Mouse (Mus musculus) intestine, embryonic 15.5 days (tissue): ENCODE measurements around the gene Tbc1d23. TPM values are rescaled to one million over a fixed set of nuclear protein-coding genes. Genes with fewer than 3 reads are reported as not detected.
A peak's percentile ranks its signal among the peaks of the same experiment; 100 is the strongest.
"Not testable (repeated sequence)": the region's sequence is repeated elsewhere in the genome, so short reads cannot be mapped to it uniquely, and the experiment has no call there.

Experiments
- ATAC-seq: fragments of 200-750 bp; cut with Nextera tagmentation; 2 replicates; pipeline ENCODE4 v1.8.0; 2017; ENCODE audit warnings: moderate TSS enrichment, moderate library complexity
- H3K27ac ChIP-seq: fragments of 300-500 bp; sonication (generic); 2 replicates; pipeline ENCODE4 v1.5.1; 2015; ENCODE audit warnings: mild to moderate bottlenecking, inconsistent platforms
- H3K27me3 ChIP-seq: fragments of 300-500 bp; sonication (generic); replicated peaks from 2 replicates; pipeline ENCODE4 v1.6.1; 2015; ENCODE audit warnings: inconsistent platforms
- H3K36me3 ChIP-seq: fragments of 300-500 bp; sonication (generic); 2 replicates; pipeline ENCODE4 v1.6.1; 2015; ENCODE audit warnings: inconsistent platforms
- H3K4me1 ChIP-seq: fragments of 300-500 bp; sonication (generic); replicated peaks from 2 replicates; pipeline ENCODE4 v1.6.1; 2015; ENCODE audit warnings: inconsistent platforms
- H3K4me2 ChIP-seq: fragments of 300-500 bp; sonication (generic); replicated peaks from 2 replicates; pipeline ENCODE4 v1.6.1; 2015; ENCODE audit warnings: mild to moderate bottlenecking, inconsistent platforms
- H3K4me3 ChIP-seq: fragments of 300-500 bp; sonication (generic); replicated peaks from 2 replicates; pipeline ENCODE4 v1.5.1; 2015; ENCODE audit warnings: inconsistent platforms
- H3K9ac ChIP-seq: fragments of 300-500 bp; sonication (generic); 2 replicates; pipeline ENCODE4 v1.6.1; 2015; ENCODE audit warnings: inconsistent platforms
- H3K9me3 ChIP-seq: fragments of 300-500 bp; sonication (generic); 2 replicates; pipeline ENCODE4 v1.6.1; 2016; ENCODE audit warnings: inconsistent platforms
- WGBS: fragments of 180-500 bp; shearing (Covaris S2); methylation state at CpG from one replicate; pipeline ENCODE4 v1.1.7; 2015; 5-methylcytosine and 5-hydroxymethylcytosine counted together
- polyA plus RNA-seq: library from polyadenylated mRNA; unstranded; fragments of >200 nt; fragmentation: Nextera tagmentation; extraction: Ambion mirVana; gene quantifications from 2 replicates; pipeline ENCODE4 v1.2.1, GENCODE M21; 2015

Gene Tbc1d23
- polyA plus RNA-seq, 1 experiment from 2014 or later: 21.9 TPM

- Histone ChIP-seq H3K27ac (no peak overlapping the region), H3K4me2 (no peak overlapping the region), H3K9ac (no peak overlapping the region), H3K9me3 (no peaks in the 10 kb centered on the region), H3K36me3 (peaks cover 4% of the 10 kb centered on the region), H3K4me1 (no peaks in the 10 kb centered on the region), H3K4me3 (no peak overlapping the region), H3K27me3 (no peaks in the 10 kb centered on the region)
- ATAC-seq: no peak
- WGBS: 87% methylated on average over 5 of the region's 5 CpGs
These were observed 34.7 kb downstream of the Tbc1d23 start for GRCm38 (mm10) chr16:57196590-57196989.

DNA sequence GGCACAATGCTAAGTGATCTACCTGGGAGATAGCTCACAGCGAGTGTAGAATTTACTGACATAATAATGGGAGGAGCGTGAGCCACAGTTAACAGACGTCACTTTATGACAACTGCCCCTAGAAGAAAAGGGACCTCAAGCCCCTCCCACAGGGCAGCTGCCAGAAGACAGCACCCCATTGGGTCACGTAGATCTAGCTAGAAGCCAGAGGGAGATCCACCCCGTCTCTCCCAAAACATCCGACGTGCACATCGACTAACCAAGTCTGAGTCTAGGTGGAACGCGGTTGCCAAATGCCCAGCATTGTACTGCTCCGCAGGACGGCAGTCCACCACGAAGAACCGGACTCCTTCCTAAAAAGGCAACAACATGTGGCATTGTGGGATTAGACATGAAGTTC lies 40.1 kb downstream of the Tbc1d23 start:
- Histone ChIP-seq H3K9me3 (no peaks in the 10 kb centered on the region), H3K4me2 (no peak overlapping the region)

DNA sequence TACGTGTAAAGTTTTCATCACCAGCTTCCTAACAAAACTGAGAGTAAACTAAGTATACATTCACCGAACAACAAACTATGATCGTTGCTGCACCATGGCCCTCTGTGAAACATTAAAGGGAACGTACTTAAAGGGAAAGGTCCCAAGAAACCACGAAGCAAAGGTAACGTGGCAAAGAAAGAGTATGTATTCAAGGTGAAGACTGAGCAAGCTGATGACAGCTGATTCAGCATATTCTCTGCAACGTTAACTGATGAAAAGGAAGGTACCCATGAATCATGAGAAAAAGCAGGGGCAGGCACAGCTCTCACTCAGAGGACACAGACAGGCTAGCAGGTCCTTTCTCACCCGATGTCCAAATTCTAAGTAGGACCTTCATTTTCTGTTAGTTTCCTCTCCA lies 40.9 kb downstream of the Tbc1d23 start:
- no peak overlapping the region for H3K9ac ChIP-seq

More for the DNA sequence above, 40.1 kb downstream of the Tbc1d23 start:
- Histone ChIP-seq H3K9ac (no peak overlapping the region), H3K4me1 (no peaks in the 10 kb centered on the region), H3K27me3 (no peaks in the 10 kb centered on the region), H3K27ac (no peak overlapping the region), H3K36me3 (0 out of 2 replicates have a peak, but pooled peaks cover 3% of the 10 kb centered on the region), H3K4me3 (no peak overlapping the region)
- 92% methylated on average over 14 of the region's 14 CpGs for WGBS
- ATAC-seq: no peak

DNA sequence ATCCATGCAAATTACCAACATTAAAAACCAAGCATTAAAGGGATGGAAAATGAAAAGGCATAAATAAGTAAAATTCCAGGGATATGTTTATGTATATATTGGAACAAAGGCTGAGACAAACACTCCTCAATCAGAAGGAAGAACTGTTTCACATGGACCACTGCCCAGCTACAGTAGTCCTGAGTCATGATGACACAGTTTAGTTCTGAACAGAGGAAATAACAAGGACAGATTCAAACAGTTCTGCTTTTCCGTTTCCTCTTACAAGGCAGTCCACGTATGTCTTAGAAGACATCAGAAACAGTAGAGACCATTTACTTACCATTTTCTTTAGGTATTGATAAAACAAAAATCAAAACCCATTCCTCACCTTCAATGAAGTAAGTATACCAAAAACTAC lies 41.8 kb downstream of the Tbc1d23 start:
- WGBS: 79% methylated on average over 2 of the region's 2 CpGs
- no peak overlapping the region for H3K4me3 ChIP-seq
- H3K9me3 ChIP-seq: no peaks in the 10 kb centered on the region
- no peak overlapping the region for H3K27ac ChIP-seq
- H3K4me2 ChIP-seq: no peak overlapping the region
- no peak overlapping the region for H3K9ac ChIP-seq
- 0 out of 2 replicates have a peak, but pooled peaks cover 3% of the 10 kb centered on the region for H3K36me3 ChIP-seq
- ATAC-seq: no peak
- no peaks in the 10 kb centered on the region for H3K4me1 ChIP-seq
- H3K27me3 ChIP-seq: no peaks in the 10 kb centered on the region

More for the DNA sequence above, 40.9 kb downstream of the Tbc1d23 start:
- Histone ChIP-seq H3K27ac (no peak overlapping the region), H3K9me3 (no peaks in the 10 kb centered on the region), H3K36me3 (0 out of 2 replicates have a peak, but pooled peaks cover 3% of the 10 kb centered on the region), H3K4me1 (no peaks in the 10 kb centered on the region), H3K4me2 (no peak overlapping the region), H3K4me3 (no peak overlapping the region), H3K27me3 (no peaks in the 10 kb centered on the region)
- WGBS: 92% methylated on average over 8 of the region's 8 CpGs
- ATAC-seq: no peak

DNA sequence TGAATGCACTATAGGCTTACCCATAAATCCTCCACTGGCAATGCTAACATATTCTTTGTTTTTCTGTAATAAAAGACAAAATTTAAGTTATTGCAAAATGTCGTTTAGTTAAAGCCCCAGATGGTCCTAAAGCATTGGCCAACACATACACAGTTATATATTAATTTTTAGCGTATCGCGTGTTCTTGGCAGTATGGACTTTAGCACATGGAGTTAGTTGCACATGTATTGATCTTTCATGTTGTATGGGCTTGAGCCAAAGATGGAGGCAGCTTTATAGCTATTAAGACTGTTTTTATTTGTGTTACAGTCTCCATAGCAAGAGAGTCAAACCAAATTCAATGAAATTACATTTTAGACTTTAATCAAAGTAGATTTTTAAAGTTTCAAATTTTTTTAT lies 44.7 kb downstream of the Tbc1d23 start:
- Histone ChIP-seq H3K4me2 (no peak overlapping the region), H3K27ac (no peak overlapping the region), H3K36me3 (0 out of 2 replicates have a peak, but pooled peaks cover 10% of the 10 kb centered on the region), H3K9ac (no peak overlapping the region), H3K27me3 (no peaks in the 10 kb centered on the region), H3K4me3 (no peak overlapping the region), H3K9me3 (no peaks in the 10 kb centered on the region), H3K4me1 (no peaks in the 10 kb centered on the region)
- 95% methylated on average over 4 of the region's 4 CpGs for WGBS
- no peak for ATAC-seq

DNA sequence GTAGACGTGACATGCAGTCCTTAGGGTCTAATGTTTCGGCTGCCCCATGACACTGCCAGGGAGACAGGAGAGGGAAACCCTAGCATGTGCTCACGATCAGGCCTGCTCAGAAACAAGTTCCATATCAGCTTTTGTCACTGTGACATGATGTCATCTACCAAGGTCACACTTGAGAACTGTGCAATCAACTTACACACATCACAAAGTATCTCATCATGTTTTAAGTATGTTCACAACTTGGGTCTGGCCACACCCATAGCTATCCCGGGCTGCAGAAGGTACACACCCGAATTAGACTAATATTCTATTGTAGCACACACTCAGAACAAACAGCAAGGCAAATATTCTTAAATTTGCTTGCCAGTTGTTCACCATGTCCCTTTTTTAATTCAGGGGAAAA lies 49.3 kb downstream of the Tbc1d23 start:
- Histone ChIP-seq H3K4me1 (no peaks in the 10 kb centered on the region), H3K27ac (no peak overlapping the region), H3K9me3 (no peaks in the 10 kb centered on the region), H3K4me3 (no peak overlapping the region), H3K4me2 (no peak overlapping the region), H3K27me3 (no peaks in the 10 kb centered on the region), H3K9ac (no peak overlapping the region), H3K36me3 (peaks cover 12% of the 10 kb centered on the region; the same call in 1 of the 2 replicates)
- ATAC-seq: no peak
- WGBS: 89% methylated on average over 5 of the region's 5 CpGs

DNA sequence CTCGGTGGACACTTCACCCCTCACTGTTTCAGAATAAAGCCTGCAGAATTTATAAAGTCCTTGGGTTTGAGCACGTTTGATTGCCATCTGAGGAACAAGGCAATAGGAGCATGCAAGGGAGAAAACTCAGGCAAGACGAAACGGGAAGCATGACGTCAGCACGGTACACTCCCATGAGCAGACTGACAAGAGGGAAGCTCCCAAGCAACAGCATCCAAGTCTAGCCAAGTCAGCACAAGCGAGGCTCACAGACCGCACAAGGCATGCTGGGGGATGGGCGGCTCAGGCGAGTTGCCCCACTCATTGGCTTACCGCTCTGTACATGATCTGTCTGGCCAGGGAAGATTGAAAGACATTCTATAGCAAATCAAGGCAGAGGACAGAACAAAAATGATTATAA lies 50.1 kb downstream of the Tbc1d23 start:
- Histone ChIP-seq H3K9ac (no peak overlapping the region), H3K4me3 (no peak overlapping the region), H3K4me1 (no peaks in the 10 kb centered on the region), H3K27me3 (no peaks in the 10 kb centered on the region), H3K4me2 (no peak overlapping the region), H3K9me3 (no peaks in the 10 kb centered on the region), H3K36me3 (peaks cover 12% of the 10 kb centered on the region; the same call in 1 of the 2 replicates), H3K27ac (no peak overlapping the region)
- 84% methylated on average over 11 of the region's 11 CpGs for WGBS
- ATAC-seq: no peak

DNA sequence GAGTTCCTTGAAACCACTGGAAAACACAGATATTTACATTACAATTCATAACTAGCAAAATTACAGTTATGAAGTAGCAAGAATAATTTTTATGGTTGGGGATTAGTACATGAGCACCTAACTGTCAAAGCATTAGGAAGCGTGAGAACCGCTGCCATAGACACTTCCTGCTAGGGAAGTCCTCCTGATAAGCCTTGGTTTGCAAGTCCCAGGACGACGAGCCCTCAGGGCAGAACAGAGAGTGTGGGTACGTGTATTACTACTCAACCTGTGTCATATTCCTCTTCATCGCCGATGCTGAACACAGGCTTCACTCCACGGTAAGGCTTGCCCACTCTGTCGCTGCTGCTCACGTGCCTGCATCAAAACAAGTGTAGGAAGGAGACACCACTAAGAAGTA lies 53.6 kb downstream of the Tbc1d23 start:
- no peaks in the 10 kb centered on the region for H3K9me3 ChIP-seq
- H3K27ac ChIP-seq: no peak overlapping the region
- no peak for ATAC-seq
- no peak overlapping the region for H3K4me3 ChIP-seq
- H3K36me3 ChIP-seq: peaks cover 8% of the 10 kb centered on the region; the same call in 1 of the 2 replicates
- H3K27me3 ChIP-seq: no peaks in the 10 kb centered on the region
- no peak overlapping the region for H3K9ac ChIP-seq
- WGBS: 90% methylated on average over 10 of the region's 10 CpGs
- no peaks in the 10 kb centered on the region for H3K4me1 ChIP-seq
- no peak overlapping the region for H3K4me2 ChIP-seq

DNA sequence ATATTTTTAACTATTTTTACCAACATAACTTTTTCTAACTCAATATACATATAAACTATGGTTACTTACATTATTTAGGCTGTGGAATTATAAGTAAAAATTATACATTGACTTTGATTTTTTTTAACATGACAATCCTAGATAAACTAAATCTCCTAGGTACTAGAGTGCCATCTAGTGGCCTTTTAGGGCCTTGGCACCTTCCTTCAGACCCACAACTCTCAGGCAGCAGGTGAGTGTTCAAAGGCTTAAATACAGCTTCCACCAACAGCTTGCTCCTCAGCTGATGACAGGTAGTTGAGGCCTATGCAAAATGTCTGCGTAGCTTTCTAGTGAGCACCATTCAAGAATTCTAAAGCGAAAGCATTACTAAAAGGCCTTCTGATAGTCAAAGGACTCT lies 54.0 kb downstream of the Tbc1d23 start:
- Histone ChIP-seq H3K4me3 (no peak overlapping the region), H3K4me1 (no peaks in the 10 kb centered on the region), H3K9me3 (no peaks in the 10 kb centered on the region), H3K9ac (no peak overlapping the region), H3K36me3 (peaks cover 8% of the 10 kb centered on the region; the same call in 1 of the 2 replicates), H3K27me3 (no peaks in the 10 kb centered on the region), H3K4me2 (no peak overlapping the region), H3K27ac (no peak overlapping the region)
- ATAC-seq: peak; percentile 58; the same call in 1 of the 2 replicates
- 68% methylated on average over 2 of the region's 2 CpGs for WGBS

DNA sequence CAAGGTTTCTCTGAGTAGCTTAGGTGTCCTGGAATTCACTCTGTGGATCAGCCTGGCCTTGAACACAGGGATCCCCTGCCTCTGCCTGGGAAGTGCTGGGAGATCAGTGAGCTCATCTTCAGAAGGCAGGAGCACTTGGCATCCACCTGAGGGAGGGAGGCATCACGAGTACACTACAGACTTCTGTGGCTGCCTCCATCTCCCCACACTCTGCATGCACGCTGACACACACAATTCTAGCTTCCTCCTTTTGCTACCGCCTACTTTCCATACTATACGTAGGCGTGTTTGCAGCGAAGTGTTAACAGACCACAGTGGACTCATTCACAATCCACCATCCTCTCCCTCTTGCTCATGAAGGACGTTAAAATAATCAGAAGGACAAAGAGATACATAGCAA lies 55.0 kb downstream of the Tbc1d23 start:
- 92% methylated on average over 7 of the region's 7 CpGs for WGBS
- Histone ChIP-seq H3K4me1 (no peaks in the 10 kb centered on the region), H3K9me3 (no peaks in the 10 kb centered on the region), H3K9ac (no peak overlapping the region), H3K27me3 (no peaks in the 10 kb centered on the region), H3K36me3 (peaks cover 4% of the 10 kb centered on the region; the same call in 1 of the 2 replicates), H3K4me3 (no peak overlapping the region), H3K4me2 (no peak overlapping the region), H3K27ac (no peak overlapping the region)
- ATAC-seq: no peak

- no peak overlapping the region for H3K4me3 ChIP-seq
- 74% methylated on average over 2 of the region's 2 CpGs for WGBS
These were observed 55.6 kb downstream of the Tbc1d23 start for GRCm38 (mm10) chr16:57175751-57176150.

GRCm38 (mm10) chr16:57174480-57174879 lies 56.8 kb downstream of the Tbc1d23 start:
- H3K27me3 ChIP-seq, H3K27ac ChIP-seq, H3K4me2 ChIP-seq, H3K36me3 ChIP-seq, H3K4me1 ChIP-seq, ATAC-seq, H3K9ac ChIP-seq, H3K4me3 ChIP-seq, H3K9me3 ChIP-seq: not testable (repeated sequence)

More at GRCm38 (mm10) chr16:57175751-57176150, 55.6 kb downstream of the Tbc1d23 start:
- 0 out of 2 replicates have a peak, but pooled peaks cover 3% of the 10 kb centered on the region for H3K36me3 ChIP-seq
- no peak overlapping the region for H3K9ac ChIP-seq
- no peaks in the 10 kb centered on the region for H3K4me1 ChIP-seq
- no peak overlapping the region for H3K4me2 ChIP-seq
- H3K27ac ChIP-seq: no peak overlapping the region
- no peak for ATAC-seq
- H3K9me3 ChIP-seq: no peaks in the 10 kb centered on the region
- H3K27me3 ChIP-seq: no peaks in the 10 kb centered on the region

GRCm38 (mm10) chr16:57171570-57171969 lies 59.7 kb downstream of the Tbc1d23 start:
- no peaks in the 10 kb centered on the region for H3K27me3 ChIP-seq
- 82% methylated on average over 6 of the region's 6 CpGs for WGBS
- H3K27ac ChIP-seq: no peak overlapping the region
- no peak overlapping the region for H3K9ac ChIP-seq
- H3K9me3 ChIP-seq: no peaks in the 10 kb centered on the region
- H3K4me2 ChIP-seq: no peak overlapping the region
- peaks cover 4% of the 10 kb centered on the region; the same call in 1 of the 2 replicates for H3K4me1 ChIP-seq
- H3K36me3 ChIP-seq: 0 out of 2 replicates have a peak, but pooled peaks cover 3% of the 10 kb centered on the region
- ATAC-seq: no peak
- H3K4me3 ChIP-seq: no peak overlapping the region
